Mouse (Mus musculus) midbrain, embryonic 10.5 days (tissue): ENCODE data around the gene Oaz2. TPM values are rescaled to one million over a fixed set of nuclear protein-coding genes. Genes with fewer than 3 reads are reported as not detected.
"Not testable (repeated sequence)": the region's sequence is repeated elsewhere in the genome, so short reads cannot be mapped to it uniquely, and the experiment has no call there.

Experiments
- DNase-seq: peaks from one replicate; pipeline ENCODE4 v3.0.0-alpha.2; 2017; ENCODE audit warnings: low spot score
- H3K27ac ChIP-seq: fragments of 300-500 bp; sonication (generic); replicated peaks from 2 replicates; pipeline ENCODE4 v1.5.1; 2016; ENCODE audit warnings: mild to moderate bottlenecking
- H3K27me3 ChIP-seq: fragments of 300-500 bp; sonication (generic); 2 replicates; pipeline ENCODE4 v1.6.1; 2016; ENCODE audit warnings: low read depth, mild to moderate bottlenecking; ENCODE audit not compliant: poor library complexity, severe bottlenecking
- H3K36me3 ChIP-seq: fragments of 300-500 bp; sonication (generic); 2 replicates; pipeline ENCODE4 v1.6.1; 2016; ENCODE audit warnings: mild to moderate bottlenecking, moderate library complexity
- H3K4me1 ChIP-seq: fragments of 300-500 bp; sonication (generic); 2 replicates; pipeline ENCODE4 v1.6.1; 2016
- H3K4me3 ChIP-seq: fragments of 300-500 bp; sonication (generic); 2 replicates; pipeline ENCODE4 v1.5.1; 2016; ENCODE audit warnings: mild to moderate bottlenecking, moderate library complexity
- H3K9me3 ChIP-seq: fragments of 300-500 bp; sonication (generic); replicated peaks from 2 replicates; pipeline ENCODE4 v1.6.1; 2016; ENCODE audit warnings: mild to moderate bottlenecking
- WGBS: fragments of 180-500 bp; shearing (Covaris S2); methylation state at CpG from one replicate; pipeline ENCODE4 v1.1.7; 2016; 5-methylcytosine and 5-hydroxymethylcytosine counted together
- polyA plus RNA-seq: library from polyadenylated mRNA; unstranded; fragments of >200 nt; fragmentation: Nextera tagmentation; extraction: Ambion mirVana; gene quantifications from 2 replicates; pipeline ENCODE4 v1.2.1, GENCODE M21; 2016

Oaz2 gene
- polyA plus RNA-seq, 1 experiment from 2014 or later = 234 TPM

GRCm38 (mm10) chr9:65681634-65681940 is 13.8 kb downstream of the Oaz2 start:
- Histone ChIP-seq H3K27me3 (no peaks in the 10 kb centered on the region), H3K4me1 (peaks cover 50% of the 10 kb centered on the region), H3K27ac (no peak overlapping the region), H3K4me3 (no peak overlapping the region), H3K9me3 (no peaks in the 10 kb centered on the region), H3K36me3 (peaks cover 15% of the 10 kb centered on the region)
- DNase-seq = no peak
- 87% methylated on average over 2 of the region's 2 CpGs for WGBS

DNA sequence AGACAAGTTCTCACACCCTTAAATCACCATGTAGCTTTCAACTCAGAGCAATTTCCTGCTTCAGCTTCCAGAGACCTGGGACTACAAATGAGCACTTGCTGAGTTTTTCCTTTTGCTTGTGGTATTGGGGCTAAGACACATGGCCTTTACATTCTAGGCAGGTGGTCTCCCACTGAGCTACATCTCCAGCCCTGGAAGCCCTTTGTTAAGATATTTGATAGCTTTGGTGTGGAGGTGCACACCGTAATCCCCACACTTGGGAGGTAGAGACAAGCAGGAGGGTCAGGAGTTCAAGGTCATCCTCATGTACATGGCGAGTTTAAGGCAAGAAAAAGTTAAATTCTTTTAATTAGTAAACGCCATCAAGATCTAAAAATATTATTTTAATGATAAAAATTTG is 14.4 kb downstream of the Oaz2 start:
- H3K4me3 ChIP-seq = no peak overlapping the region
- H3K36me3 ChIP-seq = peaks cover 20% of the 10 kb centered on the region
- no peaks in the 10 kb centered on the region for H3K9me3 ChIP-seq
- H3K27me3 ChIP-seq = no peaks in the 10 kb centered on the region
- no peak overlapping the region for H3K27ac ChIP-seq
- H3K4me1 ChIP-seq = peaks cover 46% of the 10 kb centered on the region
- 88% methylated on average over 3 of the region's 3 CpGs for WGBS
- no peak for DNase-seq

- no peak overlapping the region for H3K4me3 ChIP-seq
- H3K27ac ChIP-seq = no peak overlapping the region
- H3K36me3 ChIP-seq = peaks cover 29% of the 10 kb centered on the region
- peaks cover 38% of the 10 kb centered on the region for H3K4me1 ChIP-seq
- no peaks in the 10 kb centered on the region for H3K9me3 ChIP-seq
- 80% methylated on average over 1 of the region's 1 CpGs for WGBS
- DNase-seq = no peak
- H3K27me3 ChIP-seq = no peaks in the 10 kb centered on the region
Observed at GRCm38 (mm10) chr9:65682994-65683393, 15.2 kb downstream of the Oaz2 start.

DNA sequence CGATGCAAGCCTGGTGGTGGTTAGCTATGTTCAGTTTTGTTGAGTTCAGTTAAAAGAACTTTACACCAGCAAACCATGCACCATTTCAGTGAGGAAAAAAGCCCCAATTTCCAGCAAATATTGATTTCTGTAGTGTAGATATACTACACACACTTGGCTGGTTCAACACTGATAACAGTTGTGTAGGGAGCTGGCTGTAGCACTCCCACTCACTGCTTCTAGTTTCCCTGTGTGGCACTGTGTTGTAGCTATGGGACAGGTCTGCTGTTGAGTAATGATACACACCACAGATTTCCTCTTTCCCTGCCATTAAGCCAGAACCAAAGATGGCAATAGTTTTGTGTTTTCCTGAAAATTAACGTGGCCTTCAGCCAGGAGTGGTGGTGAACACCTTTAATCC is 16.9 kb downstream of the Oaz2 start:
- no peak overlapping the region for H3K4me3 ChIP-seq
- 95% methylated on average over 2 of the region's 2 CpGs for WGBS
- no peaks in the 10 kb centered on the region for H3K9me3 ChIP-seq

GRCm38 (mm10) chr9:65689869-65690268 is 22.1 kb downstream of the Oaz2 start:
- 41% methylated on average over 2 of the region's 2 CpGs for WGBS
- H3K9me3 ChIP-seq, H3K27ac ChIP-seq, H3K27me3 ChIP-seq, H3K4me3 ChIP-seq, DNase-seq: not testable (repeated sequence)
- Histone ChIP-seq H3K4me1 (peaks cover 32% of the 10 kb centered on the region), H3K36me3 (peaks cover 84% of the 10 kb centered on the region)

More for the DNA sequence above, 16.9 kb downstream of the Oaz2 start:
- H3K27ac ChIP-seq = no peak overlapping the region
- peaks cover 41% of the 10 kb centered on the region for H3K36me3 ChIP-seq
- no peak for DNase-seq
- H3K4me1 ChIP-seq = peaks cover 21% of the 10 kb centered on the region
- H3K27me3 ChIP-seq = no peaks in the 10 kb centered on the region

- DNase-seq = no peak
- H3K4me1 ChIP-seq = peaks cover 32% of the 10 kb centered on the region
- peaks cover 89% of the 10 kb centered on the region for H3K36me3 ChIP-seq
- no peak overlapping the region for H3K4me3 ChIP-seq
- 21% methylated on average over 3 of the region's 3 CpGs for WGBS
- no peaks in the 10 kb centered on the region for H3K27me3 ChIP-seq
- H3K27ac ChIP-seq = peak overlapping the region; percentile 52; the same call in 1 of the 2 replicates
- H3K9me3 ChIP-seq = no peaks in the 10 kb centered on the region
Observed at GRCm38 (mm10) chr9:65692466-65692865, 24.7 kb downstream of the Oaz2 start.

DNA sequence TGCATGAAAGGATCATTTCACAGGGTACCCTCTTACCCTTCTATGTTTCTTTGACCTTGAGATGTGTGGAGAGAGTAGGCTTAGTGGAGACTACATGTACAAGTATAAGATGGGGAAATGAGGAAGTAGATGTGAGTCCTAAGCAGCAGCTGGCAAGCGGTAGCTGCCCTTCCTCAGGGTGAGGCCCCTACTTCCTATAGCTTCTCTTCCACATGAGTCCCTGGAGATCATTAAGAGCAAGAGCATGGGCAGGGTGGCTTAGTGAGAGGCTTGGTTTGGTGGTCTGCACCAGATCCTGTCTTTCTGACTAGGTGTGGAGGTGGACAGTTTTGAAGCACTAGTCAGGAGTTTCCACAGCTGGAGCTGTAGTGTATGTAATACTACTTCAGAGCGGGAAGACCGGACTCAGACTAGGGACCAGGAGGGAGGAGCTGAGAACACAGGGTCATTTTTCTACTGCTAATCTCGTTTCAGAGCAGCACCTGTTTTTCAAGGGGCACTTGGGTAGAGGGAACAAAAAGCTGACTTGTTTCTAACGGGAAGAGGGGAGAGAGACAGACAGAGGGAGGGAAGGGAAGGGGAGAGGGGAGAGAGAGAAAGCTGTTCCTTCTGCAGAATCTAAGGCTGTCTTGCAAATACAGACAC is 25.3 kb downstream of the Oaz2 start:
- Histone ChIP-seq H3K9me3 (no peaks in the 10 kb centered on the region), H3K4me1 (peaks cover 32% of the 10 kb centered on the region), H3K4me3 (no peak overlapping the region), H3K27me3 (no peaks in the 10 kb centered on the region), H3K36me3 (peaks cover 89% of the 10 kb centered on the region), H3K27ac (peak overlapping the region; percentile 52; the same call in 1 of the 2 replicates)
- DNase-seq = no peak
- 41% methylated on average over 5 of the region's 5 CpGs for WGBS

GRCm38 (mm10) chr9:65695646-65696045 is 27.8 kb downstream of the Oaz2 start:
- Histone ChIP-seq H3K27ac (no peak overlapping the region), H3K4me1 (peaks cover 29% of the 10 kb centered on the region), H3K4me3 (no peak overlapping the region), H3K9me3 (no peaks in the 10 kb centered on the region), H3K27me3 (no peaks in the 10 kb centered on the region), H3K36me3 (peaks cover 96% of the 10 kb centered on the region)
- no peak for DNase-seq
- 88% methylated on average over 3 of the region's 3 CpGs for WGBS

GRCm38 (mm10) chr9:65696337-65696736 is 28.5 kb downstream of the Oaz2 start:
- H3K9me3 ChIP-seq = no peaks in the 10 kb centered on the region
- H3K4me1 ChIP-seq = peaks cover 29% of the 10 kb centered on the region
- peaks cover 97% of the 10 kb centered on the region for H3K36me3 ChIP-seq
- no peaks in the 10 kb centered on the region for H3K27me3 ChIP-seq
- no peak overlapping the region for H3K27ac ChIP-seq
- no peak overlapping the region for H3K4me3 ChIP-seq
- no peak for DNase-seq

GRCm38 (mm10) chr9:65697356-65697755 is 29.6 kb downstream of the Oaz2 start:
- Histone ChIP-seq H3K36me3 (peaks cover 100% of the 10 kb centered on the region), H3K9me3 (no peaks in the 10 kb centered on the region), H3K4me1 (peaks cover 21% of the 10 kb centered on the region), H3K27ac (no peak overlapping the region), H3K27me3 (no peaks in the 10 kb centered on the region), H3K4me3 (no peak overlapping the region)
- 91% methylated on average over 7 of the region's 7 CpGs for WGBS
- no peak for DNase-seq

GRCm38 (mm10) chr9:65697992-65698391 is 30.2 kb downstream of the Oaz2 start:
- no peaks in the 10 kb centered on the region for H3K27me3 ChIP-seq
- no peak overlapping the region for H3K27ac ChIP-seq
- no peaks in the 10 kb centered on the region for H3K9me3 ChIP-seq
- DNase-seq = no peak
- H3K4me1 ChIP-seq = peaks cover 15% of the 10 kb centered on the region
- H3K4me3 ChIP-seq = no peak overlapping the region
- H3K36me3 ChIP-seq = peaks cover 100% of the 10 kb centered on the region

- 94% methylated on average over 6 of the region's 6 CpGs for WGBS
- H3K4me1 ChIP-seq = no peaks in the 10 kb centered on the region
- H3K27me3 ChIP-seq = no peaks in the 10 kb centered on the region
- DNase-seq = no peak
- peaks cover 95% of the 10 kb centered on the region for H3K36me3 ChIP-seq
- H3K4me3 ChIP-seq = no peak overlapping the region
- no peaks in the 10 kb centered on the region for H3K9me3 ChIP-seq
- no peak overlapping the region for H3K27ac ChIP-seq
Observed at GRCm38 (mm10) chr9:65700504-65700903, 32.7 kb downstream of the Oaz2 start.

- WGBS = 95% methylated on average over 9 of the region's 9 CpGs
- Histone ChIP-seq H3K9me3 (no peaks in the 10 kb centered on the region), H3K4me3 (no peak overlapping the region), H3K27ac (no peak overlapping the region), H3K27me3 (no peaks in the 10 kb centered on the region), H3K36me3 (peaks cover 88% of the 10 kb centered on the region), H3K4me1 (no peaks in the 10 kb centered on the region)
- no peak for DNase-seq
Observed at GRCm38 (mm10) chr9:65702286-65702685, 34.5 kb downstream of the Oaz2 start.

GRCm38 (mm10) chr9:65703241-65703640 is 35.4 kb downstream of the Oaz2 start:
- H3K36me3 ChIP-seq = peaks cover 78% of the 10 kb centered on the region
- no peaks in the 10 kb centered on the region for H3K4me1 ChIP-seq
- no peaks in the 10 kb centered on the region for H3K9me3 ChIP-seq
- H3K27ac ChIP-seq = no peak overlapping the region
- H3K27me3 ChIP-seq = no peaks in the 10 kb centered on the region
- DNase-seq = no peak
- WGBS = 89% methylated on average over 7 of the region's 7 CpGs
- no peak overlapping the region for H3K4me3 ChIP-seq
